ENCODE assay signal across 7 mouse cellular contexts in genomic region chr11:115603128-115603475, GRCm38 (mm10). TPM values are rescaled to one million over a fixed set of nuclear protein-coding genes. Genes with fewer than 3 reads are reported as not detected.
A peak's percentile ranks its signal among the peaks of the same experiment; 100 is the strongest.
DNase-seq lines count a peak whose midpoint lies in the region; ATAC-seq lines count a peak whose summit lies in the region.

No protein-coding gene starts in this region.

- H3K27ac ChIP-seq in neural tube, embryonic 11.5 days (ENCODE audit: low read depth, low read length): peak overlapping the region; percentile 83
- peak overlapping the region; percentile 98 for H3K27ac ChIP-seq in forebrain, embryonic 10.5 days
- H3K27ac ChIP-seq in limb, embryonic 15.5 days: peak overlapping the region; percentile 92
- H3K27ac ChIP-seq in stomach, embryonic 16.5 days (ENCODE audit: low read length): peak overlapping the region; percentile 90

- peaks cover 19% of the 10 kb centered on the region for H3K36me3 ChIP-seq in neural tube, embryonic 11.5 days (ENCODE audit: control insufficient read depth, insufficient read depth, low read length)
- H3K36me3 ChIP-seq in forebrain, embryonic 10.5 days (replicated peaks): peaks cover 68% of the 10 kb centered on the region
- peaks cover 40% of the 10 kb centered on the region for H3K36me3 ChIP-seq in limb, embryonic 15.5 days
- H3K36me3 ChIP-seq in stomach, embryonic 16.5 days (ENCODE audit: control insufficient read depth, insufficient read depth, low read length): peaks cover 9% of the 10 kb centered on the region

- H3K4me3 ChIP-seq in neural tube, embryonic 11.5 days (ENCODE audit: low read depth, low read length): peak overlapping the region; percentile 98
- peak overlapping the region; percentile 100 for H3K4me3 ChIP-seq in forebrain, embryonic 10.5 days
- peak overlapping the region; percentile 98 for H3K4me3 ChIP-seq in limb, embryonic 15.5 days
- H3K4me3 ChIP-seq in stomach, embryonic 16.5 days (replicated peaks; ENCODE audit: low read length): peak overlapping the region; percentile 98

- peaks cover 16% of the 10 kb centered on the region for H3K4me1 ChIP-seq in neural tube, embryonic 11.5 days (ENCODE audit: control insufficient read depth, insufficient read depth, low read length)
- H3K4me1 ChIP-seq in forebrain, embryonic 10.5 days: peaks cover 39% of the 10 kb centered on the region
- peaks cover 31% of the 10 kb centered on the region for H3K4me1 ChIP-seq in limb, embryonic 15.5 days
- H3K4me1 ChIP-seq in stomach, embryonic 16.5 days (ENCODE audit: control insufficient read depth, insufficient read depth, low read length): peaks cover 24% of the 10 kb centered on the region

- no peak for DNase-seq in neural tube, embryonic 11.5 days (ENCODE audit: low spot score)
- DNase-seq in neural tube, embryonic 10.5 days (ENCODE audit: extremely low spot score, low spot score): no peak
- DNase-seq in forebrain, embryonic 10.5 days (ENCODE audit: extremely low spot score, low spot score): no peak
- DNase-seq in right cerebral cortex, postnatal 10 days (ENCODE audit: low spot score in 2 of 2): no peak
- DNase-seq in yolk sac, embryonic 10.5 days (ENCODE audit: low spot score): no peak

- H3K9me3 ChIP-seq in neural tube, embryonic 11.5 days (ENCODE audit: control insufficient read depth, low read length): no peaks in the 10 kb centered on the region
- no peaks in the 10 kb centered on the region for H3K9me3 ChIP-seq in forebrain, embryonic 10.5 days
- no peaks in the 10 kb centered on the region for H3K9me3 ChIP-seq in limb, embryonic 15.5 days
- H3K9me3 ChIP-seq in stomach, embryonic 16.5 days (replicated peaks; ENCODE audit: control insufficient read depth, low read length): no peaks in the 10 kb centered on the region

- H3K9ac ChIP-seq in neural tube, embryonic 11.5 days (ENCODE audit: low read length): peak overlapping the region; percentile 95
- H3K9ac ChIP-seq in limb, embryonic 15.5 days: peak overlapping the region; percentile 99
- H3K9ac ChIP-seq in stomach, embryonic 16.5 days (ENCODE audit: low read length): peak overlapping the region; percentile 97

- WGBS in neural tube, embryonic 11.5 days: 7% methylated on average over 15 of the region's 15 CpGs
- WGBS in forebrain, embryonic 10.5 days: 9% methylated on average over 15 of the region's 15 CpGs
- WGBS in limb, embryonic 15.5 days: 3% methylated on average over 15 of the region's 15 CpGs
- 5% methylated on average over 15 of the region's 15 CpGs for WGBS in stomach, embryonic 16.5 days

- no peaks in the 10 kb centered on the region for H3K27me3 ChIP-seq in neural tube, embryonic 11.5 days (ENCODE audit: control insufficient read depth, insufficient read depth, low read length)
- H3K27me3 ChIP-seq in forebrain, embryonic 10.5 days (ENCODE audit: poor library complexity, severe bottlenecking): no peaks in the 10 kb centered on the region
- no peaks in the 10 kb centered on the region for H3K27me3 ChIP-seq in limb, embryonic 15.5 days
- H3K27me3 ChIP-seq in stomach, embryonic 16.5 days (ENCODE audit: control insufficient read depth, insufficient read depth, low read length): no peaks in the 10 kb centered on the region

- ATAC-seq in neural tube, embryonic 11.5 days (ENCODE audit: insufficient read depth, low FRiP score, low TSS enrichment): no peak
- ATAC-seq in limb, embryonic 15.5 days (ENCODE audit: insufficient number of reproducible peaks, low FRiP score, low TSS enrichment, low read depth): no peak
- ATAC-seq in stomach, embryonic 16.5 days (ENCODE audit: insufficient read depth, low FRiP score): no peak

- peak overlapping the region; percentile 83 for H3K4me2 ChIP-seq in neural tube, embryonic 11.5 days (ENCODE audit: low read depth)
- peak overlapping the region; percentile 89 for H3K4me2 ChIP-seq in limb, embryonic 15.5 days
- peak overlapping the region; percentile 91 for H3K4me2 ChIP-seq in stomach, embryonic 16.5 days (ENCODE audit: low read depth, low read length)

RNA-seq across cellular contexts. Expression of gene Mrps7, which starts 0.6 kb away (rescaled TPM):
- polyA plus RNA-seq in neural tube, embryonic 11.5 days (2014; fragmentation: Nextera tagmentation; extraction: Ambion mirVana): 95.5 and 97.9 TPM in 2 replicates
- 106 TPM in 2 replicates for polyA plus RNA-seq in forebrain, embryonic 10.5 days (2016; fragmentation: Nextera tagmentation; extraction: Ambion mirVana)
- polyA plus RNA-seq in limb, embryonic 15.5 days (2015; fragmentation: Nextera tagmentation; extraction: Ambion mirVana): 88.2 and 90.9 TPM in 2 replicates
- 78.5 and 91.1 TPM in 2 replicates for polyA plus RNA-seq in stomach, embryonic 16.5 days (2015; fragmentation: Nextera tagmentation; extraction: Ambion mirVana)

RNA-seq across cellular contexts. Expression of gene Gga3, which starts 0.7 kb away (rescaled TPM):
- polyA plus RNA-seq in neural tube, embryonic 11.5 days (2014; fragmentation: Nextera tagmentation; extraction: Ambion mirVana): 31.4 and 31.7 TPM in 2 replicates
- 29.6 and 35.0 TPM in 2 replicates for polyA plus RNA-seq in forebrain, embryonic 10.5 days (2016; fragmentation: Nextera tagmentation; extraction: Ambion mirVana)
- polyA plus RNA-seq in limb, embryonic 15.5 days (2015; fragmentation: Nextera tagmentation; extraction: Ambion mirVana): 17.5 and 18.0 TPM in 2 replicates
- polyA plus RNA-seq in stomach, embryonic 16.5 days (2015; fragmentation: Nextera tagmentation; extraction: Ambion mirVana): 17.4 and 18.8 TPM in 2 replicates

RNA-seq across cellular contexts. Expression of gene Mif4gd, which starts 9.7 kb away (rescaled TPM):
- polyA plus RNA-seq in neural tube, embryonic 11.5 days (2014; fragmentation: Nextera tagmentation; extraction: Ambion mirVana): 17.1 and 17.7 TPM in 2 replicates
- 20.3 and 23.8 TPM in 2 replicates for polyA plus RNA-seq in forebrain, embryonic 10.5 days (2016; fragmentation: Nextera tagmentation; extraction: Ambion mirVana)
- polyA plus RNA-seq in limb, embryonic 15.5 days (2015; fragmentation: Nextera tagmentation; extraction: Ambion mirVana): 27.6 and 29.1 TPM in 2 replicates
- 35.9 and 47.4 TPM in 2 replicates for polyA plus RNA-seq in stomach, embryonic 16.5 days (2015; fragmentation: Nextera tagmentation; extraction: Ambion mirVana)

RNA-seq across cellular contexts. Expression of gene Slc25a19, which starts 25.0 kb away (rescaled TPM):
- 23.0 and 25.4 TPM in 2 replicates for polyA plus RNA-seq in neural tube, embryonic 11.5 days (2014; fragmentation: Nextera tagmentation; extraction: Ambion mirVana)
- 25.6 and 26.2 TPM in 2 replicates for polyA plus RNA-seq in forebrain, embryonic 10.5 days (2016; fragmentation: Nextera tagmentation; extraction: Ambion mirVana)
- 24.0 and 24.7 TPM in 2 replicates for polyA plus RNA-seq in limb, embryonic 15.5 days (2015; fragmentation: Nextera tagmentation; extraction: Ambion mirVana)
- 22.1 and 22.7 TPM in 2 replicates for polyA plus RNA-seq in stomach, embryonic 16.5 days (2015; fragmentation: Nextera tagmentation; extraction: Ambion mirVana)

RNA-seq across cellular contexts. Expression of gene Nup85, which starts 38.9 kb away (rescaled TPM):
- polyA plus RNA-seq in neural tube, embryonic 11.5 days (2014; fragmentation: Nextera tagmentation; extraction: Ambion mirVana): 174 and 187 TPM in 2 replicates
- polyA plus RNA-seq in forebrain, embryonic 10.5 days (2016; fragmentation: Nextera tagmentation; extraction: Ambion mirVana): 281 and 299 TPM in 2 replicates
- 140 and 146 TPM in 2 replicates for polyA plus RNA-seq in limb, embryonic 15.5 days (2015; fragmentation: Nextera tagmentation; extraction: Ambion mirVana)
- polyA plus RNA-seq in stomach, embryonic 16.5 days (2015; fragmentation: Nextera tagmentation; extraction: Ambion mirVana): 138 and 141 TPM in 2 replicates
